Mouse (Mus musculus) forebrain, embryonic 12.5 days (tissue): ENCODE measurements around the gene Polr2e. TPM values are rescaled to one million over a fixed set of nuclear protein-coding genes. Genes with fewer than 3 reads are reported as not detected.

Experiments
- ATAC-seq: fragments of 200-750 bp; cut with Nextera tagmentation; 2 replicates; pipeline ENCODE4 v1.8.0; 2017; ENCODE audit warnings: moderate TSS enrichment; ENCODE audit not compliant: low FRiP score
- H3K27ac ChIP-seq: fragments of 300-500 bp; sonication (generic); 2 replicates; pipeline ENCODE4 v1.5.1; 2016; ENCODE audit warnings: mild to moderate bottlenecking
- H3K27me3 ChIP-seq: fragments of 300-500 bp; sonication (generic); 2 replicates; pipeline ENCODE4 v1.6.1; 2016; ENCODE audit warnings: mild to moderate bottlenecking
- H3K36me3 ChIP-seq: fragments of 300-500 bp; sonication (generic); replicated peaks from 2 replicates; pipeline ENCODE4 v1.6.1; 2016; ENCODE audit warnings: mild to moderate bottlenecking
- H3K4me1 ChIP-seq: fragments of 300-500 bp; sonication (generic); 2 replicates; pipeline ENCODE4 v1.6.1; 2016
- H3K4me2 ChIP-seq: fragments of 300-500 bp; sonication (generic); 2 replicates; pipeline ENCODE4 v1.6.1; 2016; ENCODE audit warnings: mild to moderate bottlenecking, moderate library complexity
- H3K4me3 ChIP-seq: fragments of 300-500 bp; sonication (generic); replicated peaks from 2 replicates; pipeline ENCODE4 v1.5.1; 2016; ENCODE audit warnings: mild to moderate bottlenecking
- H3K9ac ChIP-seq: fragments of 300-500 bp; sonication (generic); 2 replicates; pipeline ENCODE4 v1.6.1; 2016; ENCODE audit warnings: mild to moderate bottlenecking
- H3K9me3 ChIP-seq: fragments of 300-500 bp; sonication (generic); 2 replicates; pipeline ENCODE4 v1.6.1; 2016
- WGBS: fragments of 180-500 bp; shearing (Covaris S2); methylation state at CpG from one replicate; pipeline ENCODE4 v1.1.7; 2016; 5-methylcytosine and 5-hydroxymethylcytosine counted together
- polyA plus RNA-seq: library from polyadenylated mRNA; unstranded; fragments of >200 nt; fragmentation: Nextera tagmentation; extraction: Ambion mirVana; gene quantifications from 2 replicates; pipeline ENCODE4 v1.2.1, GENCODE M21; 2016

Gene Polr2e
- polyA plus RNA-seq: 183 and 184 TPM in 2 replicates

DNA sequence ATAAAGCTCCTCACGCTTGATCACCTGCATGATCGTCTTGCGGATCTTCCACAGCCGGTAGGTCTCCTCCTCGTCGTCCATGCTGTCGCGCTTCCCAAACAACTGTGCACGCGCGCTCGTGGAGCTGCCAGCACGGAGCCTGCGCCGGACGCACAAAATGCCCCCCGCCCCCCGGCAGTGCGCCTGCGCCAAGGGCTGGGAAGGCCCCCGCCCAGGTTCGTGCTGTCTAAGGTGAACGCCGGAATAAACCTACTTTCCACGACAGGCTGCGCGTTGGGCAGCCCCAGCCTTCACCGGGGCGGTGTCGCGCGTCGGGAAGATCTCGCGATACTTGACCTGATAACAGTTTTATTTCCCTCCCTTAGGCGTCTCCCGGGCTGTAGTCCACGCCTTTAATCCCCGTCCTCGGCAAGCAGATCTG is at the start of gene Polr2e:
Gene Polr2e (minus strand): TSS at position 237 of the 421 bp plus-strand sequence.
- peaks cover 38% of the 10 kb centered on the region for H3K36me3 ChIP-seq
- ATAC-seq: peak; percentile 98
- under 1% methylated on average over 40 of the region's 40 CpGs for WGBS
- no peaks in the 10 kb centered on the region for H3K27me3 ChIP-seq
- peak within 1 kb of the TSS; percentile 63; the same call in 1 of the 2 replicates for H3K27ac ChIP-seq
- H3K4me1 ChIP-seq: peaks cover 17% of the 10 kb centered on the region
- H3K4me3 ChIP-seq: peak within 1 kb of the TSS; percentile 84
- H3K9ac ChIP-seq: peak within 1 kb of the TSS; percentile 82
- peak within 1 kb of the TSS; percentile 79 for H3K4me2 ChIP-seq
- no peaks in the 10 kb centered on the region for H3K9me3 ChIP-seq

DNA sequence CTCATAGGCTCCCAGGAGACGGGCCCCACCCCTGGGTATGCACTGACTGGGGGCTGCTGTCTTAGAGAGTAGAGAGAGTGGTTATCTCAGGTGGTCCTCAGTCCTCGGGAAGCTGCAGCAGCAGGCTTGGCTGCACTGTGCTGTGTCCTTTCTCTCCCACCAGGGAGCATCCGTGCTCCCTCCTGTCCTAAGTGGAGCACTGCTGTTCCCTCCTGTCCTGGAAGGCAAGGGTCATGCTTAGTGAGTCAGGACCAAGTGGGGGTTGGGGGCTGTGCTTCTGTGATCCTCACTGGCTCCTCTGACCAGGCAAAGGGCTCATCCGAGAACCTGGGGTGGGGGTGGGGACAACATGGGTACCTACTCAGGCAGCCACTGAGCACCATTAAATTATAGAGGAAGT is 49.6 kb upstream of the Polr2e start:
- no peaks in the 10 kb centered on the region for H3K27me3 ChIP-seq
- H3K4me3 ChIP-seq: no peak overlapping the region
- H3K27ac ChIP-seq: no peak overlapping the region
- no peaks in the 10 kb centered on the region for H3K9me3 ChIP-seq
- no peak overlapping the region for H3K9ac ChIP-seq
- ATAC-seq: no peak
- H3K36me3 ChIP-seq: peaks cover 15% of the 10 kb centered on the region
- H3K4me2 ChIP-seq: no peak overlapping the region
- no peaks in the 10 kb centered on the region for H3K4me1 ChIP-seq
- WGBS: 59% methylated on average over 4 of the region's 4 CpGs

- Histone ChIP-seq H3K4me3 (no peak overlapping the region), H3K9ac (no peak overlapping the region), H3K9me3 (no peaks in the 10 kb centered on the region), H3K4me2 (no peak overlapping the region), H3K27ac (no peak overlapping the region), H3K36me3 (peaks cover 30% of the 10 kb centered on the region), H3K27me3 (no peaks in the 10 kb centered on the region), H3K4me1 (no peaks in the 10 kb centered on the region)
- no peak for ATAC-seq
- WGBS: 89% methylated on average over 8 of the region's 8 CpGs
Measured at GRCm38 (mm10) chr10:80087483-80087882, 47.9 kb upstream of the Polr2e start.

DNA sequence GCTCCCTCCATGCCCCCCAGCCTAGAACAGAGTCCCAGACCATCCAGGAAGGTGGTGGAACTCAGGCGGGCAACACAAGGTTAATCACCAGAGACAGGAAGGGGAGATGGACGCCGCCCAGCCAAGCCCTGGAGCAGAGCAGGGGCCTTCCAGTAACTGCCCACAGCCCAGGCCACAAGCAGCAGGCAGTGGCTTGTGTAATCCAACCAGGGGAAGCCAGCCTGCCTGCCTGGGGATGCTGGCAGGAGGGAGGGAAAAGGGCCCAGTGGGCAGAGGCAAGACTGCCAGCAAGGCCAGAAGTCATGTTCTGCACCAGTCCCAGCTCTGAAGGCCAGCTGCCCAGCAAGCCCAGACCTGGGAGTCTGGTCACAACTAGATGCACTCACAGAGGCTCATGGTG is 47.3 kb upstream of the Polr2e start:
- no peak overlapping the region for H3K9ac ChIP-seq
- H3K36me3 ChIP-seq: peaks cover 36% of the 10 kb centered on the region
- H3K27ac ChIP-seq: no peak overlapping the region
- no peaks in the 10 kb centered on the region for H3K27me3 ChIP-seq
- 92% methylated on average over 3 of the region's 3 CpGs for WGBS
- H3K4me3 ChIP-seq: no peak overlapping the region
- no peak overlapping the region for H3K4me2 ChIP-seq
- no peak for ATAC-seq
- H3K9me3 ChIP-seq: no peaks in the 10 kb centered on the region
- H3K4me1 ChIP-seq: no peaks in the 10 kb centered on the region

DNA sequence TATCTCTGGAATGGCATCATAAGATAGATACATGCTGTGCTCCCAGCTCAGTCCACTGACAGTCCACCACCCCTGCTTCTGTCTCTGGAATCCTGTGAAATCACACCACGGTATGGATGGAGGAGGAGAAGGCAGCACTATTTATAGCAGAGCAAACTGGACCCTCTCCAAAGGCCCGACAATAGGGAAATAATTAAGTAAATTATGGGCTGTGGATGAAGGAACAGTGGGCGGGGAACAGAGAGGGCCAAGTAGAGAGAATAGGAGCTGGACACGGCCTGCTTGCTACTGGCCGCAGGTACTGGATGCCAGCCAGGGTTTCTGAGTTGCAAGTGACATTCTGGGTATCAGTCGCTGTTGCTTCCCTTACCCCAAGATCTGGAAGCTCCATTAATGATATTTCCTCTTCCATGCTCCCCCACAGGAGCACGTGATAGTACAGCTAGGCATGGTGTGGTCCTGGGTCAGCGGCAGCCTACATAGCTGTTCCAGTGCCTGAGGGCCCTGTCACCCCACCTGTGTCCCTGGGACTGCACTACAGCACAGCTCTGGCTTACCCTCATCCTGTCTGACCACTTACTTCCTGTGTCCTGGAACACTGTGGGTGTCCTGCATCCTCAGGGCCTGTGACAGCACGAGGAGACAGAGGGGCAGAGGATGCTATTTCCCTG is 45.4 kb upstream of the Polr2e start:
- Histone ChIP-seq H3K9ac (no peak overlapping the region), H3K4me2 (no peak overlapping the region), H3K4me1 (no peaks in the 10 kb centered on the region), H3K4me3 (no peak overlapping the region), H3K36me3 (peaks cover 55% of the 10 kb centered on the region), H3K27me3 (no peaks in the 10 kb centered on the region), H3K27ac (no peak overlapping the region), H3K9me3 (no peaks in the 10 kb centered on the region)
- WGBS: 83% methylated on average over 9 of the region's 9 CpGs
- no peak for ATAC-seq

GRCm38 (mm10) chr10:80081075-80081474 is 41.5 kb upstream of the Polr2e start:
- peaks cover 61% of the 10 kb centered on the region for H3K36me3 ChIP-seq
- no peak overlapping the region for H3K9ac ChIP-seq
- no peak for ATAC-seq
- H3K27ac ChIP-seq: no peak overlapping the region
- 83% methylated on average over 3 of the region's 3 CpGs for WGBS
- H3K27me3 ChIP-seq: no peaks in the 10 kb centered on the region
- 0 out of 2 replicates have a peak, but pooled peaks cover under 1% of the 10 kb centered on the region for H3K4me1 ChIP-seq
- no peaks in the 10 kb centered on the region for H3K9me3 ChIP-seq
- H3K4me2 ChIP-seq: no peak overlapping the region
- no peak overlapping the region for H3K4me3 ChIP-seq

GRCm38 (mm10) chr10:80080396-80081070 is 40.9 kb upstream of the Polr2e start:
- H3K27me3 ChIP-seq: no peaks in the 10 kb centered on the region
- H3K4me1 ChIP-seq: peaks cover 6% of the 10 kb centered on the region; the same call in 1 of the 2 replicates
- H3K36me3 ChIP-seq: peaks cover 61% of the 10 kb centered on the region
- 87% methylated on average over 16 of the region's 16 CpGs for WGBS
- ATAC-seq: no peak
- H3K4me2 ChIP-seq: no peak overlapping the region
- no peak overlapping the region for H3K27ac ChIP-seq
- no peak overlapping the region for H3K9ac ChIP-seq
- H3K4me3 ChIP-seq: no peak overlapping the region
- no peaks in the 10 kb centered on the region for H3K9me3 ChIP-seq

DNA sequence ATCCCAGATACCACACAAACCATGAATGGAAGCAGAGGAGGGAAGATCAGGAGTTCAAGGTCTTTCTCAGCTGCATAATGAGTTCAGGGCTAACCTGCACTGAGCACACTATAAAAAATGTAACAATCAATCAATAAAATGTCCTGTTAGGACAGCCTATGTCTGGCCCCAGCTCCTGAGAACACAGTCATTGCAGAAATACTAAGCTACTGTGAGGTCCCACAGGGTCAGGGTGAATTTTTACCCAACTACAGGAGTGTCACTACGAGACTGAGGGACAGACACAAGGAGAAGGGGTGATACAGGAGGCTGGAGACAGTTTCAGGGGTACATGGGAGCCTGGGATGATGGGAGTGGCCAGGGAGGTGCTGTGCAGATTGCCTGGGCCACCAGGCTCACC is 38.8 kb upstream of the Polr2e start:
- Histone ChIP-seq H3K27ac (no peak overlapping the region), H3K9me3 (no peaks in the 10 kb centered on the region), H3K4me1 (peaks cover 13% of the 10 kb centered on the region; the same call in 1 of the 2 replicates), H3K4me2 (no peak overlapping the region), H3K4me3 (no peak overlapping the region), H3K36me3 (peaks cover 42% of the 10 kb centered on the region), H3K9ac (no peak overlapping the region), H3K27me3 (no peaks in the 10 kb centered on the region)
- no peak for ATAC-seq
- WGBS: 78% methylated on average over 1 of the region's 1 CpGs

DNA sequence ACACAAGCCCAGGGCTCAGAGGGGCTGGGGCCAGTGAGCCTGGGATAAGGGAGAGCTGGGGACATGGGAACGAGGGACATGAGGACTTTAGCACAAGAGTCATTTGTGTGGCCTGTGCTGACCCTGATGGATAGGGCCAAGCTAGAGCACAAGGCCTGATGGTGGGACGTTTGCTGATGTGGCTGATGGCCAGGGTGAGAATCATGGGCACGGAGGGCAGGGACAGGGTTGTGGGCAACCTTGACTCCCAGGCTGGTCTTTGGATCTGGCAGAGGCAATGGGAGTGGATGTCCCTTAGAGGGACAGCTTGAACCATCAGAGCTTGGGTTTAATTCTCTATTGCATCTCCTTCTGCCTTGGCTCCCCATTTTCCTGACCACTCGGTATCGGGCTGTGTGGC is 37.7 kb upstream of the Polr2e start:
- peaks cover 13% of the 10 kb centered on the region; the same call in 1 of the 2 replicates for H3K4me1 ChIP-seq
- 83% methylated on average over 5 of the region's 5 CpGs for WGBS

DNA sequence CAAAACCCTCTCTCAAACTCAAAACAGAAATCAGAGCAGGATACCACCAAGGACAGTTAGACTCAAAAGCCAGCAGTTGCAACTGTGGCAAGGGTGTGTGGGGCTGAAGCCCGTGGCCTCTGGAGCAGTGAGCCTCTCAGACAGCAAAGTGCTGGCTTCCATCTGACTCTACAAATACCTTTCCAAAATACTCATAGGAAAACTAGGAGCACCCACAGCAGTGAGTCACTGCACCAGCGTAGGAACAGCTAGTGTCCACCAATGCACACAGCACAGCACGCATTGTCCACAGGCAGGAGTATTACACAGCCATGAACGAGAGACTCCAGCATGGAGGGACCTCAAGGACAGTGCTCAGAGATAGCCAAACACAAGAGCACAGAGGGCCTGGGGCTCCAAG is 36.8 kb upstream of the Polr2e start:
- WGBS: 95% methylated on average over 4 of the region's 4 CpGs

More for the DNA sequence above, 37.7 kb upstream of the Polr2e start:
- no peak overlapping the region for H3K27ac ChIP-seq
- no peak overlapping the region for H3K4me3 ChIP-seq
- peaks cover 33% of the 10 kb centered on the region for H3K36me3 ChIP-seq
- H3K9me3 ChIP-seq: no peaks in the 10 kb centered on the region
- no peak for ATAC-seq
- H3K27me3 ChIP-seq: no peaks in the 10 kb centered on the region
- H3K9ac ChIP-seq: no peak overlapping the region
- H3K4me2 ChIP-seq: no peak overlapping the region

GRCm38 (mm10) chr10:80075924-80076323 is 36.3 kb upstream of the Polr2e start:
- H3K36me3 ChIP-seq: peaks cover 19% of the 10 kb centered on the region
- H3K27me3 ChIP-seq: no peaks in the 10 kb centered on the region
- H3K4me3 ChIP-seq: no peak overlapping the region
- no peaks in the 10 kb centered on the region for H3K9me3 ChIP-seq
- WGBS: 69% methylated on average over 1 of the region's 1 CpGs
- no peak for ATAC-seq
- no peak overlapping the region for H3K4me2 ChIP-seq
- H3K4me1 ChIP-seq: peaks cover 13% of the 10 kb centered on the region; the same call in 1 of the 2 replicates
- H3K27ac ChIP-seq: no peak overlapping the region
- H3K9ac ChIP-seq: no peak overlapping the region

More for the DNA sequence above, 36.8 kb upstream of the Polr2e start:
- Histone ChIP-seq H3K9ac (no peak overlapping the region), H3K9me3 (no peaks in the 10 kb centered on the region), H3K27ac (no peak overlapping the region), H3K27me3 (no peaks in the 10 kb centered on the region), H3K4me2 (no peak overlapping the region), H3K4me3 (no peak overlapping the region), H3K4me1 (peaks cover 13% of the 10 kb centered on the region; the same call in 1 of the 2 replicates), H3K36me3 (peaks cover 23% of the 10 kb centered on the region)
- ATAC-seq: no peak

DNA sequence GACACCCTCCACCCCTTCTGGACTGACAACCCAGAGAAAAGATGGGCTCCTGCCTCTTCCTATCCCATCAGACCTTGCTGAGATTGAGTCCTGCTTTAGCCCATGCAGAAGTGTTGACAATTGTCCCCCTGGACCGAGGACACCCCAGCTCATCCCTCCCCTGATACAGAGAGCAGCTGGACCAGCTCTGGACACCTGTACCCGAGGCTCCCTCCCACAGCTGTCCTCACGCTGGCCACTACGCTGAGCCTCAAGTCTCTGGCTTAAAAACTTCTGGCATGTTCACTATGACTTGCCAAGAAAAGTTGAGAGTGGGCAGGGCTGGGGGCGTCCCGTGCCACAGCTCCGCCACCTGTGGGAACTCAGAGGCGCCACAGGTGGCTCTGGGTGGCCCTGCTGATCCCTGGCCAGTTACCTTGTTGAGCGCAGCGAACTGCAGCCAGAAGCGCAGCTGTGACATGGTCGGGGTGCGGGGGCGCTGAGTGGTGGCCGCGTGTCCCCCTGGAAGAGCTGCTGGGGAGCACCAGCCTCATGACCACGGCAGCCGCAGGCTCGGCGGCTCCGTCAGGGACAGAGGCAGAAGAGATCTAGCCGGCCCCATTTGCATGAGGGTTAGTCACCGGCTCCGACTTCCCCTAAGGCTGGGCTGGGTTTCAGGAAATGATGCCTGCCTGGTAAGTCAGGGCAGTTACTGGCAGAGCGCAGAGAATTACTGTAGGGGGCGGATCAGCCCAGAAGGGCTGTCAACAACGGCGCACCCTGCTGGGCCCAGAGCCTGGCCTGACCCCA is 35.4 kb upstream of the Polr2e start:
- no peak overlapping the region for H3K4me2 ChIP-seq

More for the DNA sequence above, 35.4 kb upstream of the Polr2e start:
- Histone ChIP-seq H3K36me3 (peaks cover 10% of the 10 kb centered on the region), H3K9ac (no peak overlapping the region), H3K4me3 (no peak overlapping the region), H3K27ac (no peak overlapping the region), H3K27me3 (no peaks in the 10 kb centered on the region), H3K9me3 (no peaks in the 10 kb centered on the region), H3K4me1 (peaks cover 13% of the 10 kb centered on the region; the same call in 1 of the 2 replicates)
- 20% methylated on average over 28 of the region's 28 CpGs for WGBS
- no peak for ATAC-seq
